Mouse (Mus musculus) ES-Bruce4 (cell line): ENCODE data around the gene Olfr733.

Experiments used
- CTCF ChIP-seq: IDR thresholded peaks from one replicate; pipeline ENCODE4 v1.8.1; 2011; ENCODE audit warnings: low read depth, low read length
- EP300 ChIP-seq: IDR thresholded peaks from 2 replicates; pipeline ENCODE4 v1.6.1; 2011; ENCODE audit warnings: low read depth, low read length; ENCODE audit not compliant: insufficient read depth

- no peak for TF ChIP-seq EP300
- TF ChIP-seq CTCF, result no peak
These were observed 47.5 kb upstream of the Olfr733 start, which contains the start of gene Olfr735 for GRCm38 (mm10) chr14:50348796-50349195.
